Mouse (Mus musculus) urinary bladder, adult 18-20 months (tissue): ENCODE results near the gene Mgll.

Experiments used
- DNase-seq, 2 experiments: peaks; one replicate each; pipeline ENCODE4 v3.0.0; 2022; ENCODE audit warnings: low spot score in 2 of 2, mixed read lengths in 2 of 2

The Mgll gene

GRCm38 (mm10) chr6:88800735-88801134 lies 76.5 kb downstream of the Mgll start:
- no peak for DNase-seq

- no peak for DNase-seq
These were observed 78.8 kb downstream of the Mgll start for GRCm38 (mm10) chr6:88803051-88803450.

- no peak for DNase-seq
These were observed 79.9 kb downstream of the Mgll start for GRCm38 (mm10) chr6:88803957-88804695.

DNA sequence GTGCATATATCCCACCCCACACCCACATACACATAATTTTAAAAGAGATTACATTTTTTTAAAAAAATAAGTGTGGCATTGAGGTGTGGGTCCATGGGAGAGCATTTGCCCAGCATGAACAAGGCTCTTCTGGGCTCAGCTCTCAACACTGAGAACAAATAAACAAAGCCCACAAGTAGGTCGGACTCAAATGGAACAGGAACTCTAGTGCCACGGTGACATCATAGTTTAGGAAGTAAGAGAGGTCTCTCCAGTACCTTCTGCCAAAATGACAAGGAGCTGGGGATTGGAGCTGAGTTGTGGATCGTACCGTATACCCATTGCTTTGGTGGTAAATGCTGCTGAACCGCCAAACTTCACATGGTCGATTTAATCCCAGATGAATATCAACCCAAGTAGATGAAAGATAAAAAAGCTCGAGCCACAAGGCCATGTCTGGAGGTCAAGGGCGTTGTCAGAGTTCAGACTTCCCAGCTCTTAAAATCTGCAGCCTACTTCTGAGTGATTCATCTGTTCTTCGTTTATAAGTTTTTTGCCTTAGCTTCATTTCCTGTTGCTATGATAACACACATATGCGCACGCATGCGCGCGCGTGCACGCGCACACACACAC lies 80.9 kb downstream of the Mgll start:
- DNase-seq = no peak

GRCm38 (mm10) chr6:88809091-88810037 lies 85.2 kb downstream of the Mgll start:
- no peak for DNase-seq

DNA sequence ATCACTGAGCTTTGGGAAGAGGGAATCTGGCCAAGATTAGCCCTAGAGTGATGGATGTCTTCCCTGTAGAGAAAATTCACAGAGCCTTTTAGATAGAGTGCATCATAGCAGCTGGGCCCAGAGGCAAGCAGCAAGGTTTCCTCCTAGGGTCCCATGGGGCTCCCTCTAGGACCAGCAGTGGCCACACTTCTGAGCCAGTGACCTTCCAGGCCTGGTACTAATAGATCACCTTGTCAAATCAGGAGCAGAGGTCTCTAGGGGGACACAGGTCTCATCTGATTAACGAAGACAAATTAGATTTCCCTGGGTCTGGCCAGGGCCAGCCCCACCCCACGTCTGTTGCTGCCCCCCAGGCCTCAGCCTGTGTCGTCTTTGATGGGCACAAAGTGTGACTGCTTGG lies 86.1 kb downstream of the Mgll start:
- no peak for DNase-seq

GRCm38 (mm10) chr6:88811396-88811795 lies 87.2 kb downstream of the Mgll start:
- DNase-seq = no peak

DNA sequence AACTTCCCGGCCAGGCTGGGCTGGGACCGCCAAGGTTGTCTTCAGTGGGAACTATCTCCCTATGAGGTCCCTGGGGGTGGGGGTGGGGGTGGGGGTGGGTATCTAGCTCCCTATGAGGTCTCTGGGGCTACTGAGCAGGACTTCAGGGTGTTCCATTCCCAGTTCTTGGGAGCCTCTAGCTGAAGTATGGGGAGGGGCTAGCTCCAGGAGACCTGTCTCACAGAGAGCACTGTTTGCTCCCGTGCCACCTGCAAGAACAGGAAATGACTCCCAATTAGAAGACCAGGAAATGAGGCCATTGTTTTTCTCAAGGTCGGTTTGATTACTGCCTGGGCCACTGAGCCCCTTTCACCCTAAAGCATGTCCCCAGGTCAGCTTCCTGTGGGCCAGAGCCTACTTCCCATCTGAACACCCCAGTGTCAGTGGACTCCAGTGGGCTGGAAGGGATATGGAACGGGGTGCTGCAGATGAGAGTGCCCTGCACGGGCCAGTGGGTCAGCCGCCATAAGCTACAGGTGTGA lies 87.7 kb downstream of the Mgll start:
- no peak for DNase-seq

- no peak for DNase-seq
These were observed 88.7 kb downstream of the Mgll start for GRCm38 (mm10) chr6:88812886-88813285.

DNA sequence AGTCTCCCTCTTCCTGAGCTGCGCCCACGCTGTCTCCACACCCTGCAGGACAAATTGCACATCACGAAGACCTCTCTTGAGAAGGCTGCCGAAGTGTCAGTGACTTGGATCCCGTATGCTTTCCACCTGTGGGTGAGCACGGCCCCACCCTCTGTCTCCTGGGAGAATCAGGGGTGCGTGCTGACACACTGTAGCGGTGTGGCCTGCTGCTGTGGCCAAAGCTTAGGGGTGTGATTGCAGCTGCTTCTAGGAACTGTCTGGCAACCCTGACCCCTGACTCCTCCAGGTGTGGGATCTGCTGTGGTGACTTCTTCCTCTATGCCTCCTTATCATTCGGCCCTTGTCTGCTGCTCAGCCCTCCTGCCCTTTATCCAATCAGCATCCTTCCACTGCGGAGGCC lies 89.6 kb downstream of the Mgll start:
- DNase-seq = no peak

DNA sequence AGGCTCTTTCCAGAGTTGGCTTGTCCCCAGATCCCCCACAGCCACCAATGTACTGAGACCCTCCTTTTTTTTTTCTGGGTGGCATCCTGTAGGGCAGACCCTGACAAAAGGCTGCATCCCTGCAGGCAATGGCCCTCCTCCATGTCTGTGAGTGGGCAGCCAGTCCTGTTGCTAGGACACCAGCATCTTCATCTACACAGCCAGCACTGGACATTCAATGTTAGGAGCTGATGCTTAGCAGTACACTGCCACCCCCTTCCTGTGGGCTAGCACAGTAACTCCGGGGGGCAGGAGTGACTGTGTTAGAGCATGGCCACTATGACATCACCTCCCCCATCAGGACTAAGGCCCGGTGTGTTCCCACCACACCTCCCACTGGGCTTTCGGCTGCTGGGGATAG lies 90.8 kb downstream of the Mgll start:
- DNase-seq = no peak

DNA sequence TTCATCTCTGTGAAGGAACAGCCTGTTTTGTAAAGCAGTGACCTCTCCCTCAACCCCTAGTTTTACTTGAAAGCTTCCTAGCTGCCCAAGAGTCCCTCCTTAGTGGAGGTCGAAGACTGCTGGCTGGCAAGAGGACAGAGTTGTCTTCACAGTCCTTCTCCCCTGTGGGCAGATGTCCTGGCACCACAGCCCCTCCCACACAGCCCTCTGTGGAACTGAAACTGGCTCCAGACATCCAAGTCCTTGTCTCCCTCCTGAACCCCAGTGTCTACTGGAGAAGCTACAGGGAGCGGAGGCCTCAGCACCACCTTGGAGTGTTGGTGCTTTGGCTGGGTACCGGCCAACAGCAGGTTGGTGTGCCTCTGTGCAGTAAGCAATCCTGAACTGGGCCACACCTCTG lies 91.3 kb downstream of the Mgll start:
- no peak for DNase-seq

DNA sequence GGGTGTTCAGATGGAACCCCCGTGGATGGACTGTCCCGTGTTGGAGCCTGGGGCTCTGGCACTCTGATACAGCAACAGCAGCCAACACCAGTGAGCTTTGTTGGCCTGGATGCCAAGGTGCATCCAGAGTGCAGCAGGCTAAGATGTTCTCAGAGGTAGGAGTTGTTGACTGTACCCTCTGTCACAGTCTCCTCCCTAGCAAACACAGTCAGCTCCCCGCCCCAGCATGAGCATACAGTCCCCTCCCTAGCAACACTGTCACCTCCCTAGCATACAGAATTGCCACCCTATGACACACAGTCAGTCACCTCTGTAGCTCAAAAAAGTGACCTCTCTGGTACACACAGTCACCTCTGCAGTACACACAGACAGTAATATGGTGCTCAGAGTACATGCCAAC lies 92.7 kb downstream of the Mgll start:
- DNase-seq = no peak

DNA sequence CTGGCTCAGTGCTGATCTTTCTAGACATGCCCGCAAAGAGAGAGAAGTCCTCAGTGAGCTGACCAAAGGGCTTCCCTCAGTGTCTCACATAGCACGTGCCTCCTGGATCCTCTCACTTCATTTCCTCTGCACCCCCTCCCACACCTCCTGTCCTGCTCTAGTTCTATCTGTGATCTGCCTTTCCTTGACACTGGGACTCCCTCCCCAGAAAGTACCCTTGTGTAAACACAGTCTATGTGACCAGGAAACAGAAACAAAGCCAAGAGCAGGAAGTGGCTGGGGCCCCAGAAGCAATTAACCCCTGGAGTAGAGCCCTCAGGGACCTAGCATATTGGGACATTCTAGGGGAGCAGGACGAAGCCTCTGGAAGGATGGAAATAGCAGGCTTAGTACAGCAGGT lies 96.6 kb downstream of the Mgll start:
- DNase-seq = no peak

DNA sequence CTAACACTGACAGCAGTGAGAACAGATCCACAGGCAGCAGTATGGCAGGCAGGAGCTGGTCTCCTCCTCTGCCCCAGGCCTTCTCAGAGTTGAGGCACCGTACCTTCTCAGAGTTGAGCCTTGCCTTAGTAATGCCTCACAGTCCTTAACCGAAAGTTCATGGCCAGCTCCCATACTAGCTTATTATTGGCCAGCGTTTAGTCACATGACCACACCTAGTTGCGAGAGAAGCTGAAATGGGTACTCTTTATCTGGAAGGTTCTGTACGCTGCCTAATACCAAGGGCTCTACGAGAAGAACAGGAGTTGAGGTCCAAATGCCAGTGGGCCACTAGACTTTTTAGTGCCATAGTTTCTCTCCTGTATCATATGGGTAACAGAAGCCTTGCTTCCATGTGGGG lies 97.1 kb downstream of the Mgll start:
- DNase-seq = no peak

DNA sequence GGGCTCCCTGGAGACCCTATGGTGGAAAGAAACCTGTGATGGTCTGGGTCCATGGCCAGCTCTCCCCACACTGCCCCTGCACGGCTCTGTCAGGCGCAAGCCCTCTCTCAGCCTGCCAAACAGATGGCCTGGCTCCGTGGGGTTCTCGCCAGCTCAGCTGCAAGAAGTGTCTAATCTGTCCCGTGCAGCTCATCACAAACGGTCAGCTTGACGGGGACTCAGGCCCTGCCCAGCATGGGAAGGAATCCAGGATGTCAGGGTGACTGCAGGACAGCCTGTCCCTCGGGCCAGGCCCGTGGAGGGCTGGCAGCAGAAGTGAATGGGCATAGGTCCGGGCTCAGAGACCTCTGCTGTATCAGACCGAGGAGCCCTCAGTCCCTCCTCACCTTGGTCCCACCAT lies 97.7 kb downstream of the Mgll start:
- no peak for DNase-seq

- no peak for DNase-seq
These were observed 100.0 kb downstream of the Mgll start for GRCm38 (mm10) chr6:88824183-88824582.

GRCm38 (mm10) chr6:88826088-88826487 lies 101.9 kb downstream of the Mgll start:
- DNase-seq = no peak

- no peak for DNase-seq
These were observed 102.3 kb downstream of the Mgll start for GRCm38 (mm10) chr6:88826545-88826944.

GRCm38 (mm10) chr6:88826965-88827364 lies 102.8 kb downstream of the Mgll start:
- DNase-seq = no peak

DNA sequence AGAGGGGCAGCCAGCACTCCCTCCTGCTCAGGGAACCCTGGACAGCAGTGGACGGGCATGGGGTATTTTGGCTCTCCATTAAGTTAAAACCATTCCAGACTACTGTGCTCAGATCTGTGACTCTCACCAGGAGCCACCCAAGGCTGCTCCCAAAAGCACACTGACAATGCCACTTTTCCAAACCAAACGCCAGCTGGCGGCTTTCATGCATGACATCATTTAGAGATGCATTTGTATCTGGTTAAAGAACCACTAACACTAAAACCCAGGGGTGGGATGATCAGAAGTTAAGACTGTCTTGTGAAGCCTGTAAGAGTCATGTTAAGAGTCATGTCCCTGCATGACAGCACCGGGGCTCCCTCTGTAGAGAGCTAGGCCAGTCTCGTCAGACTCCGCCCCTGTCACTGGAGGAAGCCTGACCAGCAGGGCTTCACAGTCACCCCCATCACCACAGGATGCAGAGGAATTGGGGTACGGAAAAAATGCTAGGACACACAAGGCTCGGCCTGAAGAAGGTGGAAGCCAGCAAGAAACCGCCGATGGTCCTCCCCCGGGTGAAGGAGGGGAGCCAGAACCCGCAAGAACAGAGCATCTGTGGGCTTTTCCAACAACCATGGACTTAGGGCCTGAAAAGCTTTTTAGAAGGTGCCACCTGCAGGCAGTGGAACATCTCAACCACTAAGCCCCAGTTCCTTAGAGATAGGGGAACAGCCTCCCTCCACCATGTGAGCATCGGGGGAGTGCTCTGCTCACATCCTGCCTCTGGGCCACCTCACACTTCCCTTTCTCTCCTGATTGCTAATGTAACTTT lies 103.4 kb downstream of the Mgll start:
- no peak for DNase-seq
